Mouse (Mus musculus) MEL (cell line): ENCODE data around the gene Rapgef4. TPM values are rescaled to one million over a fixed set of nuclear protein-coding genes. Genes with fewer than 3 reads are reported as not detected.

Source experiments
- DNase-seq: peaks from one replicate; pipeline ENCODE4 v3.0.0; 2011; ENCODE audit warnings: low read depth, low spot score
- H3K27ac ChIP-seq: 2 replicates; pipeline ENCODE4 v1.5.1; 2012; ENCODE audit warnings: low read depth, mild to moderate bottlenecking, control low read depth, low read length, moderate library complexity; ENCODE audit not compliant: control insufficient read depth
- H3K27me3 ChIP-seq, 2 experiments: fragments of 150-350 bp in 1 of 2; sonication (generic) in 1 of 2; 2 replicates each; pipeline ENCODE4 v1.6.1; 2012; ENCODE audit warnings: low read length in 2 of 2, mild to moderate bottlenecking in 2 of 2, improper control_type of control experiment in 1 of 2, moderate library complexity in 1 of 2; ENCODE audit not compliant: insufficient read depth in 2 of 2, control insufficient read depth in 1 of 2
- H3K36me3 ChIP-seq, 2 experiments: 2 replicates each; pipeline ENCODE4 v1.6.1; 2012 to 2014; ENCODE audit warnings: low read length in 2 of 2, improper control_type of control experiment in 1 of 2, inconsistent platforms in 1 of 2, mild to moderate bottlenecking in 1 of 2; ENCODE audit not compliant: insufficient read depth in 2 of 2, control insufficient read depth in 1 of 2
- H3K4me1 ChIP-seq, 2 experiments: fragments of 150-350 bp in 1 of 2; sonication (generic) in 1 of 2; 2 replicates each; pipeline ENCODE4 v1.6.1; 2012; ENCODE audit warnings: low read length in 2 of 2, improper control_type of control experiment in 1 of 2, mild to moderate bottlenecking in 1 of 2; ENCODE audit not compliant: insufficient read depth in 2 of 2, control insufficient read depth in 1 of 2
- H3K4me3 ChIP-seq, 2 experiments: fragments of 150-350 bp in 1 of 2; sonication (generic) in 1 of 2; 2 replicates each; pipeline ENCODE4 v1.5.1; 2012; ENCODE audit warnings: low read depth in 2 of 2, low read length in 2 of 2, mild to moderate bottlenecking in 2 of 2, moderate library complexity in 2 of 2, control low read depth in 1 of 2, improper control_type of control experiment in 1 of 2; ENCODE audit not compliant: control insufficient read depth in 1 of 2, insufficient read depth in 1 of 2
- H3K79me2 ChIP-seq: 2 replicates; pipeline ENCODE4 v1.6.1; 2012; ENCODE audit warnings: mild to moderate bottlenecking, low read length, moderate library complexity; ENCODE audit not compliant: control insufficient read depth, poor library complexity, insufficient read depth
- H3K9ac ChIP-seq: 2 replicates; pipeline ENCODE4 v1.6.1; 2012; ENCODE audit warnings: low read depth, mild to moderate bottlenecking, control low read depth, low read length, moderate library complexity; ENCODE audit not compliant: control insufficient read depth, poor library complexity, severe bottlenecking
- H3K9me3 ChIP-seq: fragments of 150-350 bp; sonication (generic); replicated peaks from 2 replicates; pipeline ENCODE4 v1.6.1; 2012; ENCODE audit warnings: mild to moderate bottlenecking, low read length, improper control_type of control experiment, moderate library complexity; ENCODE audit not compliant: insufficient read depth
- BHLHE40 ChIP-seq: IDR thresholded peaks from 2 replicates; pipeline ENCODE4 v1.6.1; 2012; ENCODE audit warnings: low read depth, mild to moderate bottlenecking, inconsistent platforms, low read length, improper control_type of control experiment, borderline replicate concordance
- CHD2 ChIP-seq: IDR thresholded peaks from 2 replicates; pipeline ENCODE4 v1.6.1; 2011; ENCODE audit warnings: low read length, improper control_type of control experiment
- ETS1 ChIP-seq: IDR thresholded peaks from 2 replicates; pipeline ENCODE4 v1.6.1; 2012; ENCODE audit warnings: low read depth, mild to moderate bottlenecking, inconsistent platforms, low read length, improper control_type of control experiment, moderate library complexity
- KAT2A ChIP-seq: conservative IDR thresholded peaks from 2 replicates; pipeline ENCODE4 v1.6.1; 2012; ENCODE audit warnings: low read depth, low read length, improper control_type of control experiment, inconsistent platforms
- MAX ChIP-seq: IDR thresholded peaks from 2 replicates; pipeline ENCODE4 v1.6.1; 2011; ENCODE audit warnings: low read length, improper control_type of control experiment
- MYC ChIP-seq: IDR thresholded peaks from 2 replicates; pipeline ENCODE4 v1.6.1; 2011; ENCODE audit warnings: low read depth, mild to moderate bottlenecking, low read length, improper control_type of control experiment, moderate library complexity
- NELFE ChIP-seq: IDR thresholded peaks from 2 replicates; pipeline ENCODE4 v1.6.1; 2011; ENCODE audit warnings: low read depth, low read length, improper control_type of control experiment
- POLR2A ChIP-seq, 2 experiments: IDR thresholded peaks; 2 replicates each; pipeline ENCODE4 v1.6.1; 2011 to 2012; ENCODE audit warnings: low read length in 2 of 2, mild to moderate bottlenecking in 2 of 2, control low read depth in 1 of 2, improper control_type of control experiment in 1 of 2, low read depth in 1 of 2, moderate library complexity in 1 of 2; ENCODE audit not compliant: control insufficient read depth in 1 of 2, insufficient read depth in 1 of 2, poor library complexity in 1 of 2
- TAL1 ChIP-seq: IDR thresholded peaks from 2 replicates; pipeline ENCODE4 v1.6.1; 2012; ENCODE audit warnings: mild to moderate bottlenecking, inconsistent platforms, low read length, moderate library complexity, mixed read lengths
- USF1 ChIP-seq: IDR thresholded peaks from 2 replicates; pipeline ENCODE4 v1.6.1; 2014; ENCODE audit warnings: low read depth, mild to moderate bottlenecking, inconsistent platforms, low read length, improper control_type of control experiment, moderate library complexity
- USF2 ChIP-seq, 2 experiments: IDR thresholded peaks; 2 replicates each; pipeline ENCODE4 v1.6.1; 2011 to 2012; ENCODE audit warnings: improper control_type of control experiment in 2 of 2, low read length in 2 of 2, borderline replicate concordance in 1 of 2, inconsistent platforms in 1 of 2, low read depth in 1 of 2, mild to moderate bottlenecking in 1 of 2; ENCODE audit not compliant: insufficient read depth in 1 of 2
- ZC3H11A ChIP-seq: IDR thresholded peaks from 2 replicates; pipeline ENCODE4 v1.6.1; 2012; ENCODE audit warnings: low read depth, mild to moderate bottlenecking, inconsistent platforms, low read length, improper control_type of control experiment
- ZMIZ1 ChIP-seq: IDR thresholded peaks from 2 replicates; pipeline ENCODE4 v1.6.1; 2012; ENCODE audit warnings: low read depth, mild to moderate bottlenecking, inconsistent platforms, low read length, improper control_type of control experiment, moderate library complexity
- ZNF384 ChIP-seq: IDR thresholded peaks from 2 replicates; pipeline ENCODE4 v1.6.1; 2012; ENCODE audit warnings: low read depth, mild to moderate bottlenecking, inconsistent platforms, low read length, improper control_type of control experiment
- polyA plus RNA-seq, 2 experiments: library from polyadenylated mRNA; stranded (reverse) in 1 of 2; unstranded in 1 of 2; fragments of >175 nt in 1 of 2; fragments of >200 nt in 1 of 2; gene quantifications; 2 replicates each; pipeline versions ENCODE4 v1.2.1 to v1.2.4; 2012; ENCODE audit warnings: low replicate concordance in 2 of 2, low read depth in 1 of 2; ENCODE audit not compliant: insufficient read length in 2 of 2, insufficient read depth in 1 of 2, missing spikeins in 1 of 2
- total RNA-seq: library from RNA; depleted of rRNA; stranded (reverse); fragments of 300-350 nt; gene quantifications from 2 replicates; pipeline ENCODE4 v1.2.3, GENCODE M21; 2012

Rapgef4 gene
- total and polyA plus RNA-seq, 3 experiments: not detected

DNA sequence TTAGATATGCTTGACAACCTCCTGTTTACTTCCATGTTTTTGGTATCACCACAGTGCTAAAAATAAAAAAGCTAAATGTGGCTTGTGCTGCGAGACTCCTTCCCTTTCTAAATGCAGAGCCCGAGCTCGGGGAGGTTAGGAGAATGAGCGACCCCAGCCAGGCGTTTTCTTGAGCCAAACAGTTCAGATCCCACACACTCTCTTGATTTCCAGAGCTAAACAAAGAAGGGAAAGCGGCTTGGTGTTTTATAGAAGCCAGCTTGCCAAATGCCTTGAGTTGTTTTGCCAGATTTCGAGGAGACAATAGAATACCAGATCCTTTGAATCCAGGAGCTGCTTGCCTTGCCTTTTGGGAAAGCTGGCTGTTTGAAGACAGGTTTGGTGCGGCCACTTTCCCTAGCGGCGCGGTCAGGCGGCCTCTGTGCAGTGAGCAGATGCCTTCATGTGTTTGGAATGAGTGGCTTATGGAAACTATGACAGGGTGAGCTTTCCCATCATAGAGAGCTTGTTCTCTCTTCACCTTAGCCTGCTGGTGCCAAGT is 254.4 kb downstream of the Rapgef4 start (continued):
- no peak for TF ChIP-seq USF2 (IDR thresholded peaks at IDR 0.05; ENCODE audit: borderline replicate concordance in 1 of 2, insufficient read depth in 1 of 2, low read depth in 1 of 2, low read length in 2 of 2)

DNA sequence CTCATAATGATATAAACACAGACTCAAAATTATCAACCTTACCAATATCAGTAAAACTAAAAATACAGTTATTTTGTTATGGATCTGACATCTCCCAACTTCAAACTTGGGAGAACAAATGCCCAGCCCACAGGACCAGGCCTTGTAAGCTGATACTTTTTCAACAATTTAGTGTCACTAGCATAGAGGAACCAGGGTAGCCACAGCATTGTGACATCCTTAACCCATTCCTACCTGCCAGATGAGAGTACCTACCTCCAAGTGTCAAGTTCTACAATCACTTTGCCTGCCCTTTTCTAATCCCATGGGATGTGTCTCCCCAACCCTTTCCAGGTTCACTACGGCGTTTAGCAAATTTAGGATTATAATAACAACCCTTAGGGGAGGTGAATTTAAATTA is 257.4 kb downstream of the Rapgef4 start:
- Histone ChIP-seq H3K9ac (no peak overlapping the region), H3K79me2 (no peaks in the 10 kb centered on the region), H3K4me1 (no peaks in the 10 kb centered on the region), H3K4me3 (no peak overlapping the region), H3K27ac (no peak overlapping the region), H3K27me3 (peaks cover 0 to 3% of the 10 kb centered on the region in 2 experiments; a peak in 3 of 4 replicates), H3K36me3 (no peaks in the 10 kb centered on the region), H3K9me3 (no peaks in the 10 kb centered on the region)
- DNase-seq: no peak
- no peak for TF ChIP-seq CHD2
- no peak for TF ChIP-seq MYC
- no peak for TF ChIP-seq POLR2A (IDR thresholded peaks at IDR 0.05; ENCODE audit: control insufficient read depth in 1 of 2, insufficient read depth in 1 of 2, low read depth in 1 of 2, low read length in 2 of 2, poor library complexity in 1 of 2)

DNA sequence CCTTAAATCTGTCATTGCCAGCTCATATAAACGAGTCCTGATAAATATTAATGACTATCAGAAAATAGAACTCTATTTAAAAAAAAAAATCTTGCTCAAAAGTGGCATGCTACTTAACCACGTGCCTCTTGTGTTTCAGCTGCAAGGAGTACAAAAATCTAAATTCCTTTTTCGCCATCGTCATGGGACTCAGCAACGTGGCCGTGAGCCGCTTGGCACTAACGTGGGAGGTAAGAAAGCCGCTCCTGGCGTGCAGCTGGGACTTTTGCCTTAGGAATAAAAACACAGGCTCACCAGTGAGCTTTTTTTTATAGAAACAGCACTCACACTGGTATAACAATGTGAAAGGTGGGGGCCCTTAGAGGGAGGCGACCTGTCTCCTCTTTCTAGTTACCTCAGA is 257.9 kb downstream of the Rapgef4 start:
- Histone ChIP-seq H3K9ac (no peak overlapping the region), H3K79me2 (no peaks in the 10 kb centered on the region), H3K9me3 (no peaks in the 10 kb centered on the region), H3K27me3 (peaks cover 0 to 2% of the 10 kb centered on the region in 2 experiments; a peak in 3 of 4 replicates), H3K27ac (no peak overlapping the region), H3K4me3 (no peak overlapping the region), H3K36me3 (no peaks in the 10 kb centered on the region), H3K4me1 (no peaks in the 10 kb centered on the region)
- TF ChIP-seq ETS1 (no peak), ZMIZ1 (no peak), USF2 (IDR thresholded peaks at IDR 0.05; ENCODE audit: borderline replicate concordance in 1 of 2, insufficient read depth in 1 of 2, low read depth in 1 of 2, low read length in 2 of 2) (no peak), BHLHE40 (no peak), ZNF384 (no peak), USF1 (no peak), POLR2A (IDR thresholded peaks at IDR 0.05; ENCODE audit: control insufficient read depth in 1 of 2, insufficient read depth in 1 of 2, low read depth in 1 of 2, low read length in 2 of 2, poor library complexity in 1 of 2) (no peak), KAT2A (no peak), MAX (no peak), ZC3H11A (no peak), NELFE (no peak), TAL1 (no peak)
- no peak for DNase-seq
